Mouse (Mus musculus): Measurements from ENCODE around the gene Hexim2.

Hexim2 gene

GRCm38 (mm10) chr11:103131701-103132575, at the start of gene Hexim2:
Gene Hexim2 (plus strand): TSS chr11:103132429.
- DNase-seq (ENCODE audit: low read depth), result peak; percentile 62

GRCm38 (mm10) chr11:103093306-103093705, 38.9 kb upstream of the Hexim2 start:
- peak; percentile 43 for DNase-seq (ENCODE audit: low read depth)

GRCm38 (mm10) chr11:103093862-103094833, 38.1 kb upstream of the Hexim2 start:
- DNase-seq (ENCODE audit: low read depth), result peak; percentile 88

GRCm38 (mm10) chr11:103095107-103095670, 37.0 kb upstream of the Hexim2 start:
- DNase-seq (ENCODE audit: low read depth), result no peak

- DNase-seq (ENCODE audit: low read depth), result no peak
These were observed 36.4 kb upstream of the Hexim2 start for GRCm38 (mm10) chr11:103095801-103096200.

GRCm38 (mm10) chr11:103096979-103097894, 35.0 kb upstream of the Hexim2 start:
- no peak for DNase-seq (ENCODE audit: low read depth)

- DNase-seq (ENCODE audit: low read depth), result no peak
These were observed 33.6 kb upstream of the Hexim2 start for GRCm38 (mm10) chr11:103098531-103099190.

GRCm38 (mm10) chr11:103099352-103099940, 32.8 kb upstream of the Hexim2 start:
- DNase-seq (ENCODE audit: low read depth), result no peak

GRCm38 (mm10) chr11:103100361-103100760, 31.9 kb upstream of the Hexim2 start:
- no peak for DNase-seq (ENCODE audit: low read depth)

- DNase-seq (ENCODE audit: low read depth), result no peak
These were observed 30.8 kb upstream of the Hexim2 start, which contains the start of the genes Plcd3 and Acbd4 for GRCm38 (mm10) chr11:103101481-103101865. Gene Plcd3 (minus strand): TSS chr11:103101658. Gene Acbd4 (plus strand): TSS chr11:103101682.

GRCm38 (mm10) chr11:103101866-103102501, 30.2 kb upstream of the Hexim2 start:
- no peak for DNase-seq (ENCODE audit: low read depth)

GRCm38 (mm10) chr11:103102725-103103349, 29.4 kb upstream of the Hexim2 start:
- peak; percentile 98 for DNase-seq (ENCODE audit: low read depth)

GRCm38 (mm10) chr11:103103621-103104020, 28.6 kb upstream of the Hexim2 start:
- DNase-seq (ENCODE audit: low read depth), result no peak

GRCm38 (mm10) chr11:103104469-103104868, 27.8 kb upstream of the Hexim2 start:
- DNase-seq (ENCODE audit: low read depth), result no peak

GRCm38 (mm10) chr11:103105180-103105725, 27.0 kb upstream of the Hexim2 start:
- DNase-seq (ENCODE audit: low read depth), result no peak

GRCm38 (mm10) chr11:103105810-103106209, 26.4 kb upstream of the Hexim2 start:
- no peak for DNase-seq (ENCODE audit: low read depth)

GRCm38 (mm10) chr11:103106386-103106785, 25.8 kb upstream of the Hexim2 start:
- no peak for DNase-seq (ENCODE audit: low read depth)

GRCm38 (mm10) chr11:103111301-103111700, 20.9 kb upstream of the Hexim2 start:
- DNase-seq (ENCODE audit: low read depth), result no peak
